Mouse (Mus musculus): ENCODE measurements around the gene Dcaf1.

DNA sequence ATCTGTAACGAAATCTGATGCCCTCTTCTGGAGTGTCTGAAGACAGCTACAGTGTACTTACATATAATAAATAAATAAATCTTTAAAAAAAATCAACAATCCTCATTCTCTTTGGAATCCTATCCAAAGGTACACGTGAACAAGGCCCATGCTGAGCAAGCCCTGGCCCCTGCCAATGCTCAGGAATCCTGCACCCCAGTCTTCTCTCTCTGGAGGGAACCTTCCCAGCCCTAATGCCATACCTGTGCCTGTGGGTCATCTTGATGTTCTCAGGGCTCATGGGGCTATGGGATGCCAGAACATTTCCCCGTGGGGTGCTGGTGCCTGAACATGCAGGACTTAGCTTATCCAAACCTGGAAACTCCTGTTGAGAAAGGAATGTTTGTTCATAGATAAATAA lies 86.5 kb downstream of the Dcaf1 start:
- TF ChIP-seq CTCF (IDR thresholded peaks at IDR 0.05; ENCODE audit: borderline replicate concordance, insufficient read depth, low read depth, low read length) (no peak), POLR2A (IDR thresholded peaks at IDR 0.05; ENCODE audit: borderline replicate concordance, insufficient read depth, low read length) (no peak)

Measured in cerebellum, adult 2 months (tissue).